Mouse (Mus musculus): Measurements from ENCODE around the gene Amigo1.

GRCm38 (mm10) chr3:108180514-108180913, 5.6 kb upstream of the Amigo1 start:
- TF ChIP-seq POLR2A (IDR thresholded peaks at IDR 0.05; ENCODE audit: borderline replicate concordance, low read depth, low read length) (no peak), CTCF (IDR thresholded peaks at IDR 0.05; ENCODE audit: low read depth, low read length) (no peak)

All from bone marrow macrophage, adult 2 months (primary cell).